Mouse (Mus musculus) midbrain, embryonic 16.5 days (tissue): ENCODE data around the gene Mapre1. TPM values are rescaled to one million over a fixed set of nuclear protein-coding genes. Genes with fewer than 3 reads are reported as not detected.
"Not testable (repeated sequence)": the region's sequence is repeated elsewhere in the genome, so short reads cannot be mapped to it uniquely, and the experiment has no call there.

ENCODE experiments used
- ATAC-seq: fragments of 200-750 bp; cut with Nextera tagmentation; 2 replicates; pipeline ENCODE4 v1.8.0; 2017; ENCODE audit warnings: moderate TSS enrichment
- H3K27ac ChIP-seq: fragments of 300-500 bp; sonication (generic); 2 replicates; pipeline ENCODE4 v1.5.1; 2014; ENCODE audit warnings: mild to moderate bottlenecking, low read length, mixed read lengths
- H3K27me3 ChIP-seq: fragments of 300-500 bp; sonication (generic); 2 replicates; pipeline ENCODE4 v1.6.1; 2014; ENCODE audit warnings: low read depth, low read length, mixed read lengths; ENCODE audit not compliant: control insufficient read depth, insufficient read depth
- H3K36me3 ChIP-seq: fragments of 300-500 bp; sonication (generic); 2 replicates; pipeline ENCODE4 v1.6.1; 2014; ENCODE audit warnings: mild to moderate bottlenecking, low read length, moderate library complexity, mixed read lengths; ENCODE audit not compliant: control insufficient read depth, insufficient read depth
- H3K4me1 ChIP-seq: fragments of 300-500 bp; sonication (generic); 2 replicates; pipeline ENCODE4 v1.6.1; 2014; ENCODE audit warnings: mild to moderate bottlenecking, low read length, mixed read lengths; ENCODE audit not compliant: control insufficient read depth, insufficient read depth
- H3K4me2 ChIP-seq: fragments of 300-500 bp; sonication (generic); 2 replicates; pipeline ENCODE4 v1.6.1; 2014; ENCODE audit warnings: mild to moderate bottlenecking, low read length, mixed read lengths
- H3K4me3 ChIP-seq: fragments of 300-500 bp; sonication (generic); 2 replicates; pipeline ENCODE4 v1.5.1; 2014; ENCODE audit warnings: low read depth, mild to moderate bottlenecking, low read length, moderate library complexity, mixed read lengths
- H3K9ac ChIP-seq: fragments of 300-500 bp; sonication (generic); 2 replicates; pipeline ENCODE4 v1.6.1; 2014; ENCODE audit warnings: low read depth, low read length, mixed read lengths
- H3K9me3 ChIP-seq: fragments of 300-500 bp; sonication (generic); replicated peaks from 2 replicates; pipeline ENCODE4 v1.6.1; 2014; ENCODE audit warnings: mild to moderate bottlenecking, low read length, mixed read lengths; ENCODE audit not compliant: control insufficient read depth, poor library complexity, severe bottlenecking
- WGBS: fragments of 180-500 bp; shearing (Covaris S2); extraction: QIAGEN DNeasy Blood & Tissue Kit; methylation state at CpG from one replicate; pipeline ENCODE4 v1.1.7; 2014; 5-methylcytosine and 5-hydroxymethylcytosine counted together
- polyA plus RNA-seq: library from polyadenylated mRNA; unstranded; fragments of >200 nt; fragmentation: Nextera tagmentation; extraction: Ambion mirVana; gene quantifications from 2 replicates; pipeline ENCODE4 v1.2.1, GENCODE M21; 2015

The Mapre1 gene
- polyA plus RNA-seq, 1 experiment from 2014 or later = 411 TPM

DNA sequence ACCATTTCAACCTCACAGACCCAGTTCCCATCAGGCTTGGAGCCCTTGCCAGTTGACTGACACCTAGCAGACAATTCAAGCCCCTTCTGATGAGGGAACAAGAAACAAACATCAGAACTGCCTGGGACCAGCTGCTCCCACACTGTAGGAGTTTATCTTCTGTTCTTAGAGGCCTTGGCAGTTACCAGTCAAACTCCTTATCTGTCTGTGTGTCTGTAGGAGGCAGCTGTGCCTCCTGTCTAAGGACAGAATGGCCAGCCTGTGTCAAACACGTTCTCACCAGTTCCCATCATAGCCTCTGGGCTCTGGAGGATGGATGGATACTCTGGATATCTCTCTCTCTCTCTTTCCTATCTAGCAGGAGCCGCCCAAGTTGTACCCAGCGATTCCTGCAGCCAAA is 23.2 kb upstream of the Mapre1 start:
- not testable (repeated sequence) for H3K4me3 ChIP-seq, ATAC-seq, H3K27ac ChIP-seq, H3K4me2 ChIP-seq, H3K9me3 ChIP-seq, H3K9ac ChIP-seq, H3K4me1 ChIP-seq, H3K27me3 ChIP-seq, H3K36me3 ChIP-seq
- WGBS = 91% methylated on average over 3 of the region's 3 CpGs

DNA sequence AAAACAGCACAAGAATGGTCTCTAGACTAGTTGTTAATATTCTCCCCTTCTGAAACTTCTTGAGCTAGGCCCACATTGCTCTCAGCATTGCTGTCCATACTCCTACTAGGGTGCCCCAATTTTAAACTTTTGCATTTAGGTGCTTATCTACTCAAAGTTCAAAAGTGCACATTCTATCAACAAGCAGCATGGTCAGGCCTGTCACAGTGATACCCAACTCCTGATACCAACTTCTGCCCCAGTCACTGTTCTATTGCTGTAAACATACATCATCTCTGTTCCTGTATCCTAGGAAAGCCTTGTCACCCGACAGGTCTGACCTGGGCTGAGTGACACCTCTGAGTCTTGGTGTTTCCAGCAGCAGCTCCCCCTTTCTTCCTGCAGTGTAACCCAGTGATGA is 18.0 kb upstream of the Mapre1 start:
- no peak for ATAC-seq
- Histone ChIP-seq H3K4me2 (no peak overlapping the region), H3K27me3 (no peaks in the 10 kb centered on the region), H3K4me3 (no peak overlapping the region), H3K9me3 (no peaks in the 10 kb centered on the region), H3K4me1 (no peaks in the 10 kb centered on the region), H3K36me3 (no peaks in the 10 kb centered on the region), H3K9ac (no peak overlapping the region), H3K27ac (no peak overlapping the region)
- 78% methylated on average over 1 of the region's 1 CpGs for WGBS

DNA sequence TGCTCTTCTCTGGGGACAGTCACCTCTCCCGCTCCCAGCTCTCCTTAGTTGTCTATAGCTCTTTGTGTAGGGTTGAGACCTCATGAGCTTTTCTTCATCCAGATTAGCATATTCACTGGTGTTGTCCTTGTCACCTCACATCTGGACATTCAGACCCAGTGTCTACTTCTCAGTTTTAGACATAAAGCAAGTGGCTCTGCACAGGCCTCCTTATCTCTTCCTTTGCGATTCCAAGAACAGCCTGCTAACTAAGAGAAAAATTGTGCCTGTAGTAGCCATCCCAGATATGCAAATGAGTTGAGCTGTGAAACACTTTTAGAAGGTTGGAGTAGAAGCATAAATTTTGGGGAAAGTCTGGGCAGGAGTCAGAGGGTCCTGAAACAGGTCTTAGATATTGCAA is 16.6 kb upstream of the Mapre1 start:
- Histone ChIP-seq H3K27me3 (no peaks in the 10 kb centered on the region), H3K27ac (no peak overlapping the region), H3K4me2 (no peak overlapping the region), H3K4me1 (no peaks in the 10 kb centered on the region), H3K9me3 (no peaks in the 10 kb centered on the region), H3K9ac (no peak overlapping the region), H3K36me3 (no peaks in the 10 kb centered on the region), H3K4me3 (no peak overlapping the region)
- 89% methylated on average over 2 of the region's 2 CpGs for WGBS
- ATAC-seq = no peak

DNA sequence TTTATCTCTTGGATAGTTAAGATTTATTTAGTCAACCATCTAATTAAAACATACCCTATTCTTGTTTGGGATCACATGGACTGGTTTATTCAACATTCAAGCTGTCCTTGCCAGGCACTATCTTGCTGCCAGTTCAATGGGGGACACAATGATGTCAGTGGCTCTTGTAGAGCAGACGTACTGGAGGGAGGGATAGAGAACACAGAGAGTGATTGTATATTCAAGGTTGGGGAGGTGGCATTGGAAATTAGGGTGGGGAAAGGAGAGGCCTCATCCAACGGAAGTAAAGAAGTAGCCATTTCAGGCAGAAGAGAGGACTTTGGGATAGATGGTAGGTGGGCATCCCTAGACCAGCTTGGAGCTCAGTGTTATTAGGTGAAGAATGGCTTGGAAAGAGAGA is 16.2 kb upstream of the Mapre1 start:
- no peak for ATAC-seq
- Histone ChIP-seq H3K9ac (no peak overlapping the region), H3K9me3 (no peaks in the 10 kb centered on the region), H3K36me3 (no peaks in the 10 kb centered on the region), H3K4me1 (no peaks in the 10 kb centered on the region), H3K4me2 (no peak overlapping the region), H3K27me3 (no peaks in the 10 kb centered on the region), H3K4me3 (no peak overlapping the region), H3K27ac (no peak overlapping the region)
- WGBS = 67% methylated on average over 2 of the region's 2 CpGs

DNA sequence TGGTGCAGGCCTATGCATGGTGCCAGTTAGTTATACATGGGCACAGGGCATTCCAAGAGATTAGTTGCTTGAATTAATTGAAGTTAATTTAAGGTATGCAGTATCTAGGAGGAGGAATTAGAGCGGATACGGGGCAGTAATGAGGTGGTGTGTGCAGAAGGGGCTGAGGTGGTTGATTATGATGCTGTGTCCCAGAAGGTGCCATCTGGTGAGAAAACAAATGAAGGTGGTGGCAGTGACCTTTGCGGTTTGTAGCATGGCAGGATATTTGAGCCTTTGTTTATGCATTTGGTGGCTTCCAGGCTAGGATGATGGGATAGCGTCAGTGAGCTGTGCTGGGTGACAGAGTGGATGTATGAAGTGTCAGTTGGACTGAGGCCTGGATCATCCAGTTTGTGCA is 15.8 kb upstream of the Mapre1 start:
- no peak for ATAC-seq
- H3K4me2 ChIP-seq = no peak overlapping the region

DNA sequence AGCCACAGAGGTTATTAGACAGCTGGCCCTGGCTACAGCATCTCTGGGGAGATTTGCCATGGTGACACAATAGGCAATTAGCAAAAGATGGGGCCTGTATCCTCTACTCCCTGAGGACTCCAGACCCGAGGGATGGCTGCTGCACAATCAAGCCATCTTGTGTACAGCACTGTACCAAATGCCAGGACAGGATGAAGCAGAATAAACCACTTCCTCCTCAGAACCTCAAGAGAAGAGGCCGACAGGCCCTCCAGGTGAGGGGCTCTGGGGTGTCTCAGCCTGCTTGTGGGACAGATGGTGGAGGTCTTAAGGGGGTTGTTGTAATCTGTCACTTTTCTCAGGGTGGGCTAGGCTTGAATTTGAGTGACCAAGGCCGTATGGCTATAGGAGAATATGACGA is 7.0 kb upstream of the Mapre1 start:
- H3K4me3 ChIP-seq = no peak overlapping the region
- no peaks in the 10 kb centered on the region for H3K4me1 ChIP-seq
- no peaks in the 10 kb centered on the region for H3K36me3 ChIP-seq
- no peaks in the 10 kb centered on the region for H3K27me3 ChIP-seq
- H3K9me3 ChIP-seq = no peaks in the 10 kb centered on the region
- H3K9ac ChIP-seq = no peak overlapping the region
- ATAC-seq = no peak
- WGBS = 78% methylated on average over 4 of the region's 4 CpGs
- no peak overlapping the region for H3K4me2 ChIP-seq
- H3K27ac ChIP-seq = no peak overlapping the region

More for the DNA sequence above, 15.8 kb upstream of the Mapre1 start:
- Histone ChIP-seq H3K9ac (no peak overlapping the region), H3K27ac (no peak overlapping the region), H3K9me3 (no peaks in the 10 kb centered on the region), H3K36me3 (no peaks in the 10 kb centered on the region), H3K4me1 (no peaks in the 10 kb centered on the region), H3K4me3 (no peak overlapping the region), H3K27me3 (no peaks in the 10 kb centered on the region)
- 90% methylated on average over 4 of the region's 4 CpGs for WGBS

DNA sequence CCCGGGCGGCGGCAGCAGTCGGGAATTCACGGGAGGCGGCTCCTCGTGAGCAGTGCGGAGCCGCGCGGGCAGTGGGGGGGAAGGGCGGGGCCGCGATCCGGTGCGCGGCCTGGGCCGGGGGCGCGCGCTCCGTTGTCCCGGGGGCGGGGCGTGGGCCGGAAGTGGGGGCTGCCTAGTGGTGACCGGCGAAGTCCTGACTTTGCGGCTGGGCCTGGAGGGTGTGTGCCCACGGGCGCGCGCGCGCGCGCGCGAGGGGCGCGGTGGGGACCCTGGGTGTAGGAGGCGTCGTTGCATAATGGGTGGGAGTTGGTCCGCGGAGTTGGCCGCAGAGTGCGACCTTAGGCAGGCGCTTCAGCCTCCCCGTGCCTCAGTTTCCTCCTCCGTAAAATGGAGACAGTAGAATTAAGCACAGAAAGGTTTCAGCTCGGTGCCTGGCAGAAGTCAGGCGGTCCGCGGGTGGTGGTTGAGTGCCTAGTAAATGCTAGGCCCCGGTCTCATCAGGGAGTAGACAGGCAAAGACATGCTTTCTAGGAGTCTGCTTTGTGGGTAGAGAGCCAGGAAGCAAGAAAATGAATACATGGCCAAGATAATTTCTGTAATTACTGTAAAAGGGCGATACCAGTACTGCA is 477 bp downstream of the Mapre1 start:
- H3K27me3 ChIP-seq = no peaks in the 10 kb centered on the region
- peak overlapping the region; percentile 91 for H3K9ac ChIP-seq
- no peaks in the 10 kb centered on the region for H3K9me3 ChIP-seq
- ATAC-seq = peak; percentile 85
- 0% methylated on average over 35 of the region's 56 CpGs for WGBS
- H3K36me3 ChIP-seq = no peaks in the 10 kb centered on the region
- H3K4me3 ChIP-seq = peak overlapping the region; percentile 53
- H3K4me1 ChIP-seq = peaks cover 30% of the 10 kb centered on the region
- peak overlapping the region; percentile 96 for H3K27ac ChIP-seq
- peak overlapping the region; percentile 94 for H3K4me2 ChIP-seq

DNA sequence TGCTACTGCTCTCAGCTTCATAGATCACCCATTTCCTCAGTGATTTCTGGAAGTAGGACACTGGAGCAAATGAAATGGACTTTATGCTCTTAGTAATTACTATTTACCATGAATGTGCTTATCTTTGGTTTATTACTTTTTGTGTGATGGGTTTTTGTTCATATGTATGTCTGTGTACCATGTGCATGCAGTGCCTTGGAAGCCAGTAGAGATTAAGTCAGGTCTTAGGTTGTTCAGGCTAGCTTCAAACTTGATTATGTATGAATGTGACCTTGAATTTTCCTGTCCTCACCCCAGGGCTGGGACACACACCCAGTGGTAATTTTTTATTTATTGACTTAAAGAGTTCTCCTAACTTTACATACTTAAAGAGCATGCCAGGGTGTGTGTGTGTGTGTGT is 6.9 kb downstream of the Mapre1 start:
- Histone ChIP-seq H3K36me3 (peaks cover 2% of the 10 kb centered on the region; the same call in 1 of the 2 replicates), H3K27me3 (no peaks in the 10 kb centered on the region)
- no peak for ATAC-seq

DNA sequence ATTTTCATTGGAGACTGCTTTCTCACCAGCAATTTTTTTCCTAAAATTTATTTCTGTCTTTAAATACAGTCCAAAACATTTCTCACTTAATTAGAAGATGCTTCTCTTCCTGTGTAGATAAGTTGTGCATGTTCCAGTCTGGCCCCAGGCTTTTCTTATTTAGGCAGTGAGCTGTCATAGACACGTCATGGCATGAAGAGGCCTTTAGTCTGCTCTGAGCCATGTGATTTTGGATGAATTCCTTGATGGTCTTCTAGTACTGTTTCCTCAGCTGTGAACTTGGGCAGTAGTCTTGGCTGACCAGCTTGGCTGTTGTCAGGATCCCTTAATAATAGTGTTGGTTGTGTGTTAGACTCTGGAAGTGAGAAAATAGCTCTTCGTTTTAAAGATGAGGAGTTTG is 9.3 kb downstream of the Mapre1 start:
- Histone ChIP-seq H3K4me3 (no peak overlapping the region), H3K36me3 (peaks cover 2% of the 10 kb centered on the region; the same call in 1 of the 2 replicates), H3K27me3 (no peaks in the 10 kb centered on the region), H3K9ac (no peak overlapping the region), H3K4me1 (no peaks in the 10 kb centered on the region), H3K9me3 (no peaks in the 10 kb centered on the region), H3K4me2 (no peak overlapping the region), H3K27ac (no peak overlapping the region)
- WGBS = 79% methylated on average over 2 of the region's 2 CpGs
- no peak for ATAC-seq

More for the DNA sequence above, 6.9 kb downstream of the Mapre1 start:
- no peak overlapping the region for H3K27ac ChIP-seq
- H3K4me2 ChIP-seq = no peak overlapping the region
- no peak overlapping the region for H3K4me3 ChIP-seq
- H3K4me1 ChIP-seq = peaks cover 17% of the 10 kb centered on the region
- H3K9ac ChIP-seq = no peak overlapping the region
- no peaks in the 10 kb centered on the region for H3K9me3 ChIP-seq
